Mouse (Mus musculus): ENCODE data around the gene Sfi1. TPM values are rescaled to one million over a fixed set of nuclear protein-coding genes. Genes with fewer than 3 reads are reported as not detected.
A peak's percentile ranks its signal among the peaks of the same experiment; 100 is the strongest.
"Not testable (repeated sequence)": the region's sequence is repeated elsewhere in the genome, so short reads cannot be mapped to it uniquely, and the experiment has no call there.

Sfi1 gene
- polyA plus RNA-seq, 2 experiments from 2014 or later: 33.1 to 45.9 TPM

DNA sequence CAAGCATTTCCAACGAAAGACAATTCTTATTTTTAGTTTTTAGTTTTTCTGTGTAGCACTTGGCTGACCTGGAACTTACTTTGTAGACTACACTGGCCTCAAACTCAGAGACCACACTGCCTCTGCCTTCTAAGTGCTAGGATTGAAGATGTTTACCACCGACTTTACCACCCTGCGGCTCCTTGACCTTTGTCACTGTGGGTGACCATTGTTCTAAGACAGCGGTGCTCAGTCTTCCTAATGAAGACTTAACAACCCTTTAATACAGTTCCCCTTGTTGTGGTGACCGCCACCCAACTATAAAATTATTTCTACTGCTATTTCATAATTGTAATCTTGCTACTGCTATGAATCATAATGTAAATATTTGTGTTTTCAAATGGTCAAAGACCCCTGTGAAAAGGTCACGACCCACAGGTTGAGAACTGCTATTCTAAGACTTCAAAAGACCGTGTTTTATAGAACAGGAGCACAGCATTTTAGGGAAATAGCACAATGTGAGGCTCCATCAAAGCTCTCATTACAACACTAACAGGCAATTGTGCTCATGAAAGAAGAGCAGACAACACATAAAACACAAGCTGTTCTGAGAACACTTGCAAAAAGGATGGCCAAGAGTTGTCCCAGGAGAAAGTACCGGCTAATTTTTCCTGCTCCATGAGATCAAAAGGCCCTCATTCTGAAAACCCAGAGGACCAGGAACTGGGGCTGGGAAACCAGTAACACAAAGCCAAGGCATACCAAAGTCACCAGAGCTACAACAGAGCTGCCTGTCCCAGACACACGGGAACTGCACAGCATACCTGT, 47.7 kb downstream of the Sfi1 start:
- peak; percentile 14 for ATAC-seq

DNA sequence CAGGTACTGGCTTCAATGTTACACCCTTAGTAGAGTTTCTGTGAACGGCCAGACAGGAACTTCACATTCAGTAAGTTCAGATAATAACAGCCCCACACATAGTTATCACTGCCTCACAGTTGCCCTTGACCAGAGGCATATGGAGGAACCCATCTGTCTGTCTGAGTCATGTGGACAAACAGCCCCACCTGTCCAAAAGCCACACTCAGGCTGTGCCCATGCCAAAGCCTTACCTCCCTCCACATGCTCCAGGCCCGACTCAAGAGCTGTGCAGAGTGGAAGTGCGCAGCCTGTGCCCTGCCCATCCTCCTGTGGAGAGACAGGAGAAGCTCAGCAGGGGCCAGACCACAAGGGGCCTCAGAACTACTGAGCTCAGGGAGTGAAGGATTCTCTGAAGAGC, 49.3 kb downstream of the Sfi1 start:
- ATAC-seq: not testable (repeated sequence)

DNA sequence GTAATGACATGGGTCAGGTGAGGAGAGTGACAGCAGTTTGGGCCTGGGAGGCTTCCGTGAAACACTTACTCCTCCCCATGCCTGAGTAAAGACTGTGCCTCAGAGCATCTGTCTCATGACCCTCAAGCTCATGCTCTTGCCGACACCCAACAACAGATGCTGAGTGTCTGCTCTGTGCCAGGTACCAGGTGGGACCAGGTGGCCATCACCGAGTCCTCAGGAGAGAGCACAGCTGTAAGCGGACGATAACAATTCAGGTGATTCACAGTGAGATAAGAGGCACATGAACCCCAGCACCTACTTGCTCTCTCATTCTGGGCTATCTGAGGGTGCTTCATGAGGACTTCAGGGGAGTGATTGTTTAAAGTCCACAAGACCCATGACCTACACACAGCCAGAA, 50.9 kb downstream of the Sfi1 start:
- peak; percentile 37 for ATAC-seq

DNA sequence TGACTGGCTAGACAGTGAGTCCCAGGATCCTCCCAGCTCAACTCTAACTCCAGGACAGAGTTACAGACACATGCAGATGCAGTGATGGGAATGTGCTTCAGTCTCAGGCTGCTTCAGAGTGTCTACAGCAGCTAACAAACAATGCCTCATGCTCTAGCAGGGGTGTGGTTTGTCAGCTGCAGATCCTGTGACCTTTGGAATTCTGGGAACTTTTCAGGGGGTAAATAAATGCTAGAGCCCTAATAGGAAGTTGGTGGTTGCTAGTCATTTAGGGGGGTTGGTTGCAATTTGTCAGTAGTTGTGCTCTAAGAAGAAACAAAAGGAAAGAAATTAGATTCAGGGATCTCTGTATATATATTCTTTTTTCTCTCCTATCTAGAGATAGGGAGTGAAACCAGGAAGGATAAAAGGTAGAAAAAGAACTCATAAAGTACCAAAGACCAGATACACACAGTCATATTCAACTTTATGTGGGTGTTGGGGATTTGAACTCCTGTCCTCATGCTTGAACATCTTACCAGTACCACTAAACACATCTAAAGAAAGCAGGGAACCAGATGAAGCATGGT, 52.2 kb downstream of the Sfi1 start:
- ATAC-seq: peak; percentile 0

DNA sequence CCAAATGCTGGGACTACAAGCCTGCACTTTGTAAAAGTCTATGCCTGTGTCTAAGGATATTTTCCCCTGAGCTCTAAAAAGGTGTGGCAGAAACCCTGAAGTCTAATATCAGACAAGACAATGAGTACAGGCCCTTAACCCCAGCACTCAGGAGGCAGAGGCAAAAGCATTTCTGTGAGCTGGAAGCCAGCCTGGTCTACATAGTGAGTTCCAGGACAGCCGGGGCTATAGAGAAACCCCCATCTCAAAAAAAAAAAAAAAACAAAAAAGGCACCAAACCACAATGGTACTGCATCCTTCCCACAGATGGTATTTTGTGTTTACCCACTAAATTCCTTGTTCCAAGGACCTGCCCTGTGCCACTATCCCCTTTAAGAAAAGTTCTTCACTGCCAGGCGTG, 54.9 kb downstream of the Sfi1 start:
- ATAC-seq: peak; percentile 0

DNA sequence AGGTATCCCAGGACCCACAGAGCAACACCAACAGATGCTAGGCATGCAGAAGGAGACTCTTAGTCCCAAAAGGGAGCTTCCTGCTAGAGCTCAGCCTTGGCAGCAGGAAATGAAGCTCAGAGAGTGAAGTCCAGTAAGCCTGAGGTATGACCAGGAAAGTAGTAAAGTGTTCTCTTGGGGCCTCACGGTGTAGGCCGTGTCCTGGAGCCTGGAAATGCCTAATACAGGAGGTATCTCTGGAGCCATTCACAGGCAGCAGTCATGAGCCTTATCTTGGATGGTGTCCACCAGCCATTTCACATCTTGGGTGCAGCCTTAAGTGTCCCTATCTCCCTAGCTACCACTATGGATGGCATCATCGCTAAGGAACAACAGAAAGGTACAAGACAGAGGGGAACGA, 56.0 kb downstream of the Sfi1 start:
- ATAC-seq: peak; percentile 3

DNA sequence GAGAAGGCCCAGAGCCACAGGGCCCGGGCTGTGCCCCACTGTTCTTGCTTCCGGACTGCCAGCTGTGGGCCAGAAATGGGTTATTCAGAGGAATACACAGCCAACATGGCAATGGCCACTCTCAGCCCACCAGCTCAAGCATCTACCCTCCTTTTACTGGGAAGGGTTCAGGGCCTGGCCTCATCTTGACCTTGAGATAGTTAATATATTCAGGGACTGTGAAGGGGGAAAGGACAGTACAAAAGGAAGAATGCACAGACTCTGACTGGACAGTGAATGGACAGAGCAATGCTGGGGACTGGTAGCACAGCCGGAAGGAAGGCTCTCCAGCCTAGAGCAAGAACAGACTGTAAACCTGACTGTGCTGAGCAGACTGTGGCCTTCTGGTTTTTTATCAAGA, 57.3 kb downstream of the Sfi1 start:
- ATAC-seq: not testable (repeated sequence)

DNA sequence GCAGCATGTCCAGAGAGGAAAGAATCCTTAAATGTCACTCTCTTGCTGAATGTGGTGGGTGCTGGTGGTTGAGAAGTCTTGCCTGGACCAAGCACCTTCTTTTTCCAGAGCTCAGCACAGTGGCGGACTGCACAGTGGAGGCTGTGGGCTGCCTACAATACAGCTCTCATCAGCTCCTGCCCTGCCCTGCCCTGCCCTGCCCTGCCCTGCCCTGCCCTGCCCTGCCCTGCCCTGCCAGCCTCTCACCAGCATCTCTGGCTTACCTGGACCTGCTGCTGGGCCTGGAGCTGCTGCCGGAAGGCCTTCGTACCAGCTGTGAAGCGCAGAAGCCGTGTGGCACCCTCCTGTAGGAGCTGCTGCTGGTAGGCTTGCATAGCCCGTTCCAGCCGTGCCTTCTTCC, 57.9 kb downstream of the Sfi1 start:
- ATAC-seq: not testable (repeated sequence)

DNA sequence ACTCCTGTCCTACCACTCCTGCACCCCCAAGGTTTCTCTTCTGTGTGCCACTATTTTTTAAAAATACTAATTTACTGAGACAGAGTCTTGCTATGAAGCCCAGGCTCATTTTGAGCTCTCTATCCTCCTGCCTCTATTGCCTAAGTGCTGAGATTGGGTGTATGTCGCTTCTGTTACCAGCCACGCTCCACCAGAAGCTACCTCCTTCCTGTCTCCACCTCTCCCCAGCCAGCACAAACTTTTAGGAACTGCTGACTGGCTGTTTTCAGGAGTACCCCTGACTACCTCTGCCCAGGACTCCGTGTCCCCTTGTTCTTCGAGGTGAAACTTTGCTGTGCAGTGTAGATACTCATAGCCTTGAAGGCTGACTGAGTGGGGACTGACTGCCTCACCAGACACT, 59.9 kb downstream of the Sfi1 start:
- peak; percentile 62 for ATAC-seq

DNA sequence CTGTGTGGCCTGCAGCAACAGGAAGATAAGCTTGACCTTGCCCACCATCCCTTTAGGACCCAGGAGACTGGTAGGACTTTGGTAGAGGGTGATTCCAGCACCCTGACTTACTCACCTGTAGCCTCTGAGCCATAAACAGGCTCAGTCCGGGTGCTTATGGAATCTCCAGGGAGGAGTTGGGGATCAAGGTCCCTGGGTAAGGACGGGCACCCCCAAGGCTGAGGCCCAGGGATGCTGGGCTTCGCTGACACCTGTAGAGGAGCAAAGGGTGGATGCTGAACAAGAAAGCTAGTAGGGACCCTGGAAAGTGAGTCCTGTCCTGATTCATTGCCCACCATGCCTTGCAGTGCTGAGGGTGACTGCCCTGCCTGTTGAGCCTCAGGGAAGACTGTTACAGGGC, 60.3 kb downstream of the Sfi1 start:
- ATAC-seq: not testable (repeated sequence)

DNA sequence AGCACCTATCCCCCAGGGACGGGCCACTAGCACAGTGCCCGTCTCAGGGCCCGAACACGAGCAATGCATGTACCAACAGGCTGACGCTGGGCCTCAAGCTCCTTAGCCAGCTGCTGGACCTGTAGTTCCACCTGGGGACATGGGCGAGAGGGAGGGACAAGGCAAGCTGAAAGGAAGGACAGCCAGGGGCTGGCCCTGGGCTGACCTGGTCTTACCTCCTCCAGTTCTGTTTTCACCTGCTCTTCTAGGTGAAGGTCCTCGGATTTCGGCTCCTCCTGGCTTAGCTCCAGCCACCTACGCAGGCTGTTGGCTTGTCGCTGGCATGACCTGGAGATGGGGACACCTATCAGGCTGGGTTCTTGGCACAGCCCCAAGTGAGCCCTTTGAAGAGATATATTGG, 61.3 kb downstream of the Sfi1 start:
- not testable (repeated sequence) for ATAC-seq

DNA sequence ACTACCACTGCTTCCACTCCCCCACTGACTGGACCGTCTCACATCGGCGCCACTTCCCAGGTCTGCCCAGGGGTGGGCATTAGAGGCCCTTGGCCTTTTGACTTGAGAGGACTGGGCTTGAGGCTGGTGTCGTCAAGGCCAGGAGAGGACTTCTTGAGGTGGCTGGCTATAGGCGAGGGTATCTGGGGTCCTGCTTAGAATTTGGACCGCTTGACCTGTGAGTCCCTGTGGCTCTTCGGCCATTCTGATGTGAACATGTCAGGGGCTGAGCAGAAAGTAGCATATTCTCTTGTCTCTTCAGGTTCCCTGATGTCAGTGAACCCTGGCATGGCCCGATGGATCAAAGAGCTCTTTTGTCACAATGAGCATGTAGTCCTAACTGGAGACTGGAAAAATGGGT, 63.4 kb downstream of the Sfi1 start:
- ATAC-seq: not testable (repeated sequence)

DNA sequence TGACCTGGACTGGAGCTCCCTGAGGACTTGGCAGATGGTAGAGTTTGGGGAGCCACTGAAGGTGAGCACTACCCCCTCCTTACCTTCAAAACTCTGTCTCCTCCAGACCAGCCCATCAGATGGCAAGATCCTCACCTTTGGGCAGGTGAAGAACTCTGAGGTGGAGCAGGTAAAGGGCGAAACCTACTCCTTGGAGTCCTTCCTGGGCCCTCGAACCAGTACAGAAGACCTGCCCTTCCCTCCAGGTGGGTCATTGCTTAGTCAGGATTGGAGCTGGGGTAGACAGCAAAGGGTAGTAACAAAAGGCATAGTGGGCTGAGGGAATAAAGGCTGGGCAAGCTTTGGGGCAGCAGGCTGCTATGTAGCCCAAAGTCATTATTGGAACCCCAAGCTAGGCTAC, 64.0 kb downstream of the Sfi1 start:
- ATAC-seq: not testable (repeated sequence)

DNA sequence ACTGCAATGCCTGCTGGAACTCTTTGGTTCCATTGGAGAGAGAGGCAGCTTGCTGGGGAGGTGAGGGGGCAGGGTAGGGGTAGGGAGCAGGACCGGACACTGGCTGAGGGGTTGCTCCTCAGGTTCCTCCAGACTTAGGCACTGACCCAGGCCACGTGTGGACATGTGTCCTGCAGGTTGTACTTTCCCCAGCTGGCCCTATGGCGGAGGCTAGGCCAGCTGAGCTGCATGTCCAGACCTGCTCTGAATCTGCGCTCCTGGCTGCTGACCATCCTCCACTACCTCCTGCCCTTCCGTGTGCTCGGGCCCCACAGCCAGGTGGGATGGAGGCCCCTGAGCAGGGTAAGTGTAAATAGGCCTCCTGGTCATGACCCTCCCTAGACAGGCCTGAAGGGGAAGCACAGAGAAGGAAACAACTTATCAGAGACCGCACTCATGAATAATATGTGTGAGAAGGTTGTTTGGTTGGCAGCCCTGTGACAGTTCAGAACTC, 65.9 kb downstream of the Sfi1 start:
- ATAC-seq: not testable (repeated sequence)

DNA sequence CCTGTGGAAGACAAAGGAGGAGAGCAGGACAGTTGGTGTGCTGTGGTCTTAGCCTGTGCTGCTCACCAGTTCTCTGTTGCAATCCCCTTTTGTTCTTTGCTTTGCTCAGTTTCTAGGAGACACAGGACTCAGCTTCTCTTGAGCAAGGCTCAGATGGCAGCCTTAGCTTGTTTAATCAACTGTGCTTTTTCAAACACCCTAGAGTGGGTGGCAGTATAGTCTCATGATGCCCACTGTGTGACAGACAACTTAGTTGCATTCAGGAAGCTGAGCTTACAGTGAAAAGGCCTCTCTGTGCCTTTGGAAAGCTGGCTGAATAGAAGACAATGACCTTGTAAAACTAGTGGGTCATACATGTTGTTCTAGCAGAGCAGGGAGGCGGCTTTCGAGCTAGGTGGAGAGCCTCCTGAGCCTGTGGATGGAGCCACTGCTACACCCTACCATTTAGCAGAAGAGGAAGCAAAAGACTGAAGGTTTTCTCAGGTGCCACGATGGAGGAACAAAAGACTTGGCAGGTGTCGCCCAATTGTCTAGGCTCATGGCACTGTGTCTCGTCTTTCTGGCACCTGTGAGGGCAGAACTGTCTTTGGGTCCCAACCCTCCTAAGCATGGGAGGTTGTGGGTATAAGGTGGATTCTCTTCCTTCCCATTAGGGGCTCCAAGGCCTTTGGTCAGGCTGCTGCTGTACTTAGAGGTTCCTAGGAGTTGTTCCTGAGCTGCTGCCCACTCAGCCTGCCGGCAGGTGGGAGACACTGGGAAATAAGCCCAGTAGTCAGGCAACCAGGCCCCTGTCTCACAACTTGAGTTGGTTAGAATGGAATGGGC, 66.6 kb downstream of the Sfi1 start:
- peak; percentile 3 for ATAC-seq

DNA sequence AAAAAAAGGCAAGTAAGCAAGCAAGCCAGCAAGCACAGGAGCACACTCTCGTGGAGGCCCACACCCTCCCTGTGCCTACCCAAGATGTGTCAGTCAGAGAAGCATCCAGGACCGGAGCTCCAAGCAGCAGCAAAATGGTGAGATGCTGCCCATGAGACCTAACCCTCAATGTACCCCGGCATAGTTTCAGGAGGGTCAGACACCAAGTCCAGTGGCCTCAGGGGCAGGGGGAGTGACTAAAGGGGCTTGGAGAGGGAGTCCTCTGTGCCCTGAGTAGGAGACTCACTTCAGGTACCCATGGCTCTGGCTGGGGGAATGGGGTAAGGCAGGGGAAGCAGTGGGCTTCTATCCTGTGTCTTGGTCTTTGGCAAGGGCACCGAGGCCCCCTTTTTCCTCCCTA, 67.3 kb downstream of the Sfi1 start:
- not testable (repeated sequence) for ATAC-seq

DNA sequence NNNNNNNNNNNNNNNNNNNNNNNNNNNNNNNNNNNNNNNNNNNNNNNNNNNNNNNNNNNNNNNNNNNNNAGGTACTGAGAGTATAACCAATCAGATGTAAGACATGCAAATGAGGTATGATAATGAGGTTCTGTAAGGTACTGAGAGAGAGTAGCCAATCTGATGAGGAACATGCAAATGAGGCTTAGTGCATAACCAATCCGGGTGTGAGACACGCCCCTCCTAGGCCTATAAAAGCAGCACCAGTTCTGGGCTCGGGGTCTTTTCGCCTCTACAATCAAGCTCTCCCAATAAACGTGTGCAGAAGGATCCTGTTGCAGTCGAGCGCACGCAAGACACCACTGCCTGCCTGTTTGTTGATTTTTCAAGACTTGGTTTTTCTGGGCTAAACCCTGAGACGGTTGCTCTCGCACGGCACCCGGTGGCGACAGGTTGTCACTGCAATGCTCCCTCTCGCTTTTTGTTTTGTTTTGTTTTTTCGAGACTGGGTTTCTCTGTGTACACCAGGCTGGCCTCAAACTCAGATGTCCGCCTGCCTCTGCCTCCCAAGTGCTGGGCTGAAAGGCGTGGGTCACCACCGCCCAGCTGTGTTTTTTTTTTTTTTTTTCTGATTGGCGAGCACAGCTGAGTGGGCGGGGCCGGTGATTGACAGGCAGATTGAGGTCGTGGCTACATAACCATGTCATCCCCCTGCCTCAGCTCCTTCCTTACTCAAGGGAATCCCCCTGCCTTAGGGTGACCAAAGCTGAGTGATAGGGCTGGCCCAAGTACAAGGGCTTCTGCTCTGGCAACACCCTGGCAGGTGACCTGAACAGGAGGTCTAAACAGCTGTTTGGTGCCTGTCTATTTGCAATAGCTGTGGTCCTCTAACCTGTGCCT, 68.1 kb downstream of the Sfi1 start:
- not testable (repeated sequence) for ATAC-seq

DNA sequence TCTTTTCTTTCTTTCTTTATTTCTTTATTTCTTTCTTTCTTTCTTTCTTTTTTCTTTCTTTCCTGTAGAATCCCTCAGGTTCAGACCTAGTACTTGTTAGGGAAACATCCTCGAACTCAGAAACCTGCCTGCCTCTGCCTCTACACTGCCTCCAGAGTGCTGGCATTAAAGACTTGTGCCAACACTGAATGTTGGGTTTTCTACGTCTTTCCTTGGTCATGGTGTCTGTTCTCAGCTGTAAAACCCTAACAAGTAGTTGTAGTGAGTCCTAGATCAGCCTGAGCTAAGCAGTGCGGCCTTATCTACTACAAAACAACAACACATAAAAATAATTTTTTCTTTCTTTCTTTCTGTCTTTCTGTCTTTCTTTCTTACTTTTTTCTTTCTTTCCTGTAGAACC, 78.9 kb downstream of the Sfi1 start:
- no peak for ATAC-seq

DNA sequence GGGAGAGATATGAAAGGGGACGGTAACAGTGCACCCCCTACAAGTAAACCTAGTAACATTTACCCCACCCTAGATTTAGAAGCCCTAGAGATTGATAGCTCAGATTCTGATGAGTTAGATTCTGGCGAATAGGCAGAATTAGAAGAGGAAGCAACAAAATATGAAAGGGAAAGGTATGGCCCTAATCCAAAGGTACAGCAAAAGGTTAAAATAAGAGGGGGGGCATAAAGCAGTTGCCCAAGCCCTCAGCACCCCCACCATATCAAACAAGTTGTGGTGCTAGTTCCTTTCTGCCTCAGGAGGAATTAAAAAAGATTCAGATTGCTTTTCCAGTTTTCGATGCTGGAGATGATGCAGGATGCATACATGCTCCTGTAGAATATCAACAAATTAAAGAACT, 87.1 kb downstream of the Sfi1 start:
- ATAC-seq: peak; percentile 1

DNA sequence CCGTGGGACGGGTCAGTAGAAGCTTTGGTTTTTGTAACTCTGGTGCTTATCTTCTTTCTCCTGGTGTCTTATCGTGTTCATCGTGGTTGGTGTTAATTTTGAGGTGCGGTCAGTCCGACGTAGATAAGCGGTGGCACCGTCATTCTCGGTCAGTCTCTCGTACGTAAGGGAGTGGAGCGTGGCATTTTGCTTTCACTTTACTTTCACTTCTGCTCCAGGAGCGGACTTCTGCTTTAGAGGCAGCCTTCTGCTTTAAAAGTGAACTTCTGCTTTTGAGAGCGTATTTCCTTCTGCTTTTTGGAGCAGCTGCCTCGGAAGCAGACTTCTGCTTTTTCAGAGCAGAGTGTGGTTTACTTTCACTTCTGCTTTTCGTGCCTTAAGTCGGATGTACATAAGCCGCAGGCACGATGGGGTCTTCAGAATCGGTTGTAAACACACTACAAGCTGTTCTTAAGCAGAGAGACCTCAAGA, 88.0 kb downstream of the Sfi1 start:
- peak; percentile 77 for ATAC-seq

DNA sequence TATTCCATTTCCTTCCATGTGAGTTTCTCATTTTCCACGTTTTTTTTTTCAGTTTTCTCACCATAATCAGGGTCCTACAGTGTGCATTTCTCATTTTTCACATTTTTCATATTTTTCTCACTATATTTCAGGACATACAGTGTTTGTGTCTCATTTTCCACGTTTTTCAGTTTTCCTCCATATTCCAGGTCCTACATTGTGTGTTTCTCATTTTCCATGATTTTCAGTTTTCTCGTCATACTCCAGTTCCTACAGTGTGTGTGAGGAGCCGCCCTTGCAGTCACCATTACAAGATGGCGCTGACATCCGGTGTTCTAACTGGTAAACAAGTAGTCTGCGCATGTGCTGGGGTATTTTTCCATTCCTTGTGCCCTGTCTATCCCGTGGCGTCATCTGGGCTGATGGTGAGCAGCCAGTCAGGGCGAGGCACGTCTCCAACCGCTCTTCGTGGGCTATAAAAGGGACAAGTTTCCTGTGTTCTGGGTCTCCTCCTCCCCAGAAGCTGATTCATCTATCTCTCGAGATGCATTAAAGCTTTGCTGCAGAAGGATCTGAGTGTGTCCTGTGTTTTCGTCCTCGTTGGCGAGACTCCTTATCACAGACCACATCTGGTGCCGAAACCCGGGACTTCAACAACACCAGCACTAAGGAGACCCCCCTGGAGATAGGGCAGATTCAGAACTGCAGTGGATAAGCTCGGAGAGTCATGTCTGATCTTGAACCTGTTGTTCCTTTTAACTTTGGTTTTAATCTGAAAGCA, 88.6 kb downstream of the Sfi1 start:
- peak; percentile 41 for ATAC-seq
